Mouse (Mus musculus) forebrain, postnatal 0 days (tissue): ENCODE measurements around the gene Disc1. TPM values are rescaled to one million over a fixed set of nuclear protein-coding genes. Genes with fewer than 3 reads are reported as not detected.
A peak's percentile ranks its signal among the peaks of the same experiment; 100 is the strongest.

Source experiments
- ATAC-seq: fragments of 200-750 bp; cut with Nextera tagmentation; 2 replicates; pipeline ENCODE4 v1.8.0; 2017; ENCODE audit warnings: mild to moderate bottlenecking, moderate library complexity
- DNase-seq: peaks from one replicate; pipeline ENCODE4 v3.0.0-alpha.2; 2015
- H3K27ac ChIP-seq: fragments of 300-500 bp; sonication (generic); 2 replicates; pipeline ENCODE4 v1.5.1; 2014; ENCODE audit warnings: low read depth, mild to moderate bottlenecking, antibody characterized with exemption, low read length, moderate library complexity, mixed read lengths
- H3K27me3 ChIP-seq: fragments of 300-500 bp; sonication (generic); 2 replicates; pipeline ENCODE4 v1.6.1; 2014; ENCODE audit warnings: mild to moderate bottlenecking, low read length, mixed read lengths; ENCODE audit not compliant: insufficient read depth
- H3K36me3 ChIP-seq: fragments of 300-500 bp; sonication (generic); 2 replicates; pipeline ENCODE4 v1.6.1; 2014; ENCODE audit warnings: mild to moderate bottlenecking, moderate library complexity; ENCODE audit not compliant: insufficient read depth
- H3K4me1 ChIP-seq: fragments of 300-500 bp; sonication (generic); 2 replicates; pipeline ENCODE4 v1.6.1; 2014; ENCODE audit warnings: antibody characterized with exemption; ENCODE audit not compliant: insufficient read depth
- H3K4me2 ChIP-seq: fragments of 300-500 bp; sonication (generic); 2 replicates; pipeline ENCODE4 v1.6.1; 2014; ENCODE audit warnings: low read depth, mild to moderate bottlenecking, moderate library complexity
- H3K4me3 ChIP-seq: fragments of 300-500 bp; sonication (generic); 2 replicates; pipeline ENCODE4 v1.5.1; 2014; ENCODE audit warnings: low read depth, low read length, mixed read lengths
- H3K9ac ChIP-seq: fragments of 300-500 bp; sonication (generic); 2 replicates; pipeline ENCODE4 v1.6.1; 2014; ENCODE audit warnings: mild to moderate bottlenecking
- H3K9me3 ChIP-seq: fragments of 300-500 bp; sonication (generic); 2 replicates; pipeline ENCODE4 v1.6.1; 2016; ENCODE audit warnings: low read length
- CTCF ChIP-seq: sonication (generic); IDR thresholded peaks from 2 replicates; pipeline ENCODE4 v1.5.1; 2016; ENCODE audit warnings: antibody characterized with exemption, control low read depth, low read depth
- WGBS: fragments of 180-500 bp; shearing (Covaris S2); extraction: QIAGEN DNeasy Blood & Tissue Kit; methylation state at CpG from one replicate; pipeline ENCODE4 v1.1.7; 2014; 5-methylcytosine and 5-hydroxymethylcytosine counted together
- polyA plus RNA-seq: library from polyadenylated mRNA; unstranded; fragments of >200 nt; fragmentation: Nextera tagmentation; extraction: Ambion mirVana; gene quantifications from 2 replicates; pipeline ENCODE4 v1.2.1, GENCODE M21; 2015
- total RNA-seq: library from RNA; depleted of rRNA; stranded (reverse); fragments of >200 nt; gene quantifications from 2 replicates; pipeline ENCODE4 v1.2.3, GENCODE M21; 2014

Disc1 gene
- total and polyA plus RNA-seq, 2 experiments from 2014 or later = 0.73 to 6.4 TPM

- 88% methylated on average over 6 of the region's 6 CpGs for WGBS
- TF ChIP-seq CTCF = no peak
- H3K4me3 ChIP-seq = no peak overlapping the region
- no peak overlapping the region for H3K4me2 ChIP-seq
- ATAC-seq = no peak
- H3K27ac ChIP-seq = no peak overlapping the region
- no peaks in the 10 kb centered on the region for H3K9me3 ChIP-seq
- DNase-seq = no peak
- no peaks in the 10 kb centered on the region for H3K36me3 ChIP-seq
- H3K4me1 ChIP-seq = no peaks in the 10 kb centered on the region
- H3K27me3 ChIP-seq = no peaks in the 10 kb centered on the region
- H3K9ac ChIP-seq = no peak overlapping the region
Measured at GRCm38 (mm10) chr8:125163906-125164305, 109.9 kb downstream of the Disc1 start.

- TF ChIP-seq CTCF = peak; percentile 62
- peak; percentile 42; the same call in 1 of the 2 replicates for ATAC-seq
Measured at GRCm38 (mm10) chr8:125165505-125166446, 111.8 kb downstream of the Disc1 start.

GRCm38 (mm10) chr8:125166545-125166944, 112.5 kb downstream of the Disc1 start:
- Histone ChIP-seq H3K27ac (no peak overlapping the region), H3K36me3 (no peaks in the 10 kb centered on the region), H3K4me2 (no peak overlapping the region), H3K27me3 (no peaks in the 10 kb centered on the region), H3K9ac (no peak overlapping the region), H3K4me1 (0 out of 2 replicates have a peak, but pooled peaks cover 3% of the 10 kb centered on the region), H3K9me3 (no peaks in the 10 kb centered on the region), H3K4me3 (no peak overlapping the region)
- ATAC-seq = no peak
- WGBS = 61% methylated on average over 6 of the region's 6 CpGs
- no peak for DNase-seq
- no peak for TF ChIP-seq CTCF

More at GRCm38 (mm10) chr8:125165505-125166446, 111.8 kb downstream of the Disc1 start:
- no peak overlapping the region for H3K4me3 ChIP-seq
- H3K9me3 ChIP-seq = no peaks in the 10 kb centered on the region
- H3K4me1 ChIP-seq = 0 out of 2 replicates have a peak, but pooled peaks cover 3% of the 10 kb centered on the region
- DNase-seq = peak; percentile 60
- WGBS = 68% methylated on average over 11 of the region's 11 CpGs
- H3K27me3 ChIP-seq = no peaks in the 10 kb centered on the region
- no peak overlapping the region for H3K4me2 ChIP-seq
- H3K36me3 ChIP-seq = no peaks in the 10 kb centered on the region
- no peak overlapping the region for H3K9ac ChIP-seq
- no peak overlapping the region for H3K27ac ChIP-seq

GRCm38 (mm10) chr8:125166988-125167387, 113.0 kb downstream of the Disc1 start:
- H3K36me3 ChIP-seq = no peaks in the 10 kb centered on the region
- H3K27ac ChIP-seq = no peak overlapping the region
- H3K27me3 ChIP-seq = no peaks in the 10 kb centered on the region
- 34% methylated on average over 9 of the region's 9 CpGs for WGBS
- no peak overlapping the region for H3K4me2 ChIP-seq
- TF ChIP-seq CTCF = no peak
- 0 out of 2 replicates have a peak, but pooled peaks cover 3% of the 10 kb centered on the region for H3K4me1 ChIP-seq
- ATAC-seq = no peak
- no peak overlapping the region for H3K4me3 ChIP-seq
- no peak overlapping the region for H3K9ac ChIP-seq
- no peak for DNase-seq
- no peaks in the 10 kb centered on the region for H3K9me3 ChIP-seq

- DNase-seq = no peak
Measured at GRCm38 (mm10) chr8:125169628-125170027, 115.6 kb downstream of the Disc1 start.

GRCm38 (mm10) chr8:125171531-125171930, 117.5 kb downstream of the Disc1 start:
- ATAC-seq = no peak
- TF ChIP-seq CTCF = no peak
- Histone ChIP-seq H3K9me3 (no peaks in the 10 kb centered on the region), H3K27ac (no peak overlapping the region), H3K4me3 (no peak overlapping the region), H3K36me3 (no peaks in the 10 kb centered on the region), H3K9ac (no peak overlapping the region), H3K4me2 (no peak overlapping the region), H3K4me1 (0 out of 2 replicates have a peak, but pooled peaks cover 3% of the 10 kb centered on the region), H3K27me3 (no peaks in the 10 kb centered on the region)
- 85% methylated on average over 2 of the region's 2 CpGs for WGBS
- no peak for DNase-seq

More at GRCm38 (mm10) chr8:125169628-125170027, 115.6 kb downstream of the Disc1 start:
- no peak overlapping the region for H3K27ac ChIP-seq
- no peaks in the 10 kb centered on the region for H3K27me3 ChIP-seq
- no peaks in the 10 kb centered on the region for H3K36me3 ChIP-seq
- no peak overlapping the region for H3K4me2 ChIP-seq
- H3K4me3 ChIP-seq = no peak overlapping the region
- H3K9ac ChIP-seq = no peak overlapping the region
- H3K4me1 ChIP-seq = 0 out of 2 replicates have a peak, but pooled peaks cover 3% of the 10 kb centered on the region
- no peak for TF ChIP-seq CTCF
- no peak; the same call in 1 of the 2 replicates for ATAC-seq
- 26% methylated on average over 3 of the region's 3 CpGs for WGBS
- H3K9me3 ChIP-seq = no peaks in the 10 kb centered on the region

- Histone ChIP-seq H3K9ac (no peak overlapping the region), H3K4me3 (no peak overlapping the region), H3K27ac (no peak overlapping the region), H3K9me3 (no peaks in the 10 kb centered on the region), H3K27me3 (no peaks in the 10 kb centered on the region), H3K36me3 (no peaks in the 10 kb centered on the region), H3K4me1 (no peaks in the 10 kb centered on the region), H3K4me2 (no peak overlapping the region)
- WGBS = 66% methylated on average over 7 of the region's 7 CpGs
- DNase-seq (no peak), ATAC-seq (no peak)
- TF ChIP-seq CTCF = no peak
Measured at GRCm38 (mm10) chr8:125174237-125174636, 120.2 kb downstream of the Disc1 start.
